Mouse (Mus musculus): ENCODE results near the gene Fbxw8. TPM values are rescaled to one million over a fixed set of nuclear protein-coding genes. Genes with fewer than 3 reads are reported as not detected.
A peak's percentile ranks its signal among the peaks of the same experiment; 100 is the strongest.

The Fbxw8 gene
- polyA plus RNA-seq, 1 experiment: 28.3 TPM

- Histone ChIP-seq H3K36me3 (ENCODE audit: control insufficient read depth, insufficient read depth, low read length) (no peaks in the 10 kb centered on the region), H3K27ac (ENCODE audit: insufficient read depth, low read depth, low read length) (no peak overlapping the region), H3K27me3 (ENCODE audit: control insufficient read depth, insufficient read depth, low read length) (peaks cover 74% of the 10 kb centered on the region), H3K4me1 (ENCODE audit: control insufficient read depth, insufficient read depth, insufficient read length, low read length) (peaks cover 13% of the 10 kb centered on the region), H3K4me3 (ENCODE audit: low read depth, low read length) (peak overlapping the region; percentile 13; the same call in 1 of the 2 replicates)
- WGBS: 3% methylated on average over 25 of the region's 25 CpGs
- TF ChIP-seq CTCF (IDR thresholded peaks at IDR 0.05; ENCODE audit: extremely low read depth, insufficient read length, insufficient replicate concordance, low read depth, low read length) (no peak), POLR2A (IDR thresholded peaks at IDR 0.05; ENCODE audit: low read depth, low read length) (no peak)
Measured at GRCm38 (mm10) chr5:118170888-118171529, 15.7 kb upstream of the Fbxw8 start.

DNA sequence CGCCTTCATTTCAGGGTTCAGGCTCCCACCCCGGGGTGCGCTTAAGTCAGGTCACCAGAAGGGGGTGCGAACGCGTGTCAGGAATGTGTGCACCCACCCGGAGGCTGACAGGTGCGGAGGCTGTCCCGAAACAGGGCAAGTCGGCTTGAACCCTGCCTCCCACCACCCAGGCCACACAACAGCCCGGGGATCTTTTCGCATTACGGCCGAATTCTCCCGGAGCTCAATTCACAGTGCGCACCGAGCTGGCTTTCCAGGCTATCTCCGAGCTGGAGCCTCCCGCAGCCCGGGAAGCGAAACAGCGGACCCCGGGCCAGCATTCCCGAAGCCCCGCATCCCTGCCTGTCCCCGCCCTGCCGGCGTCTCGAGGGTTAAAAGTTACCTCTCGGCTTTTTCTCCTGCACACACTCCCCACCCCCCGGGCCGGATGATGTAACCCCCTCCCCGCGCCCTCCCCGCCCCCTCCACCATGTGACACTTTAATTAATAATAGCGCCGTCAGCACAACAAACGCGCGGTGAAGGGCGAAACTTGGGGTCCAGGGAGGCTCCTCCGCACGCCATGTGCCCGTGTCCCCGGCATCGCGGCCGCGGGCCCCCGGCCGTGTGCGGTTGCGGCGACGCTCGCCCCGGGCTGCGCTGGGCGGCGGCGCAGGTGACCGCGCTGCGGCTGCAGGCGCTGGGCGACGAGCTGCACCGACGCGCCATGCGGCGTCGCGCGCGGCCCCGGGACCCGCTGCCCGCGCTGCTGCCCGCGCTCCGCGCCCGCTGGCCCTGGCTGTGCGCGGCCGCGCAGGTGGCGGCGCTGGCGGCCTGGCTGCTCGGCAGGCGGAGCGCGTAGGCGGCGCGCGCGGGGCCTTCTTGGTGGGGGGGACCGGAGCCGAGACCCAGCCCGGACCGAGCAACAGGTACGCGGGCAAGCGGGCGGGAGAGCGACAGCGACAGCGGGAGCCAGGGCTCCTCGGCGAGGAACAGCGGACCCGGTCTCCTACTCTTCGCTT lies 14.3 kb upstream of the Fbxw8 start:
- peaks cover 68% of the 10 kb centered on the region for H3K27me3 ChIP-seq (ENCODE audit: control insufficient read depth, insufficient read depth, low read length)
- peaks cover 13% of the 10 kb centered on the region for H3K4me1 ChIP-seq (ENCODE audit: control insufficient read depth, insufficient read depth, insufficient read length, low read length)
- H3K4me3 ChIP-seq (ENCODE audit: low read depth, low read length): peak overlapping the region; percentile 31
- H3K27ac ChIP-seq (ENCODE audit: insufficient read depth, low read depth, low read length): no peak overlapping the region
- 6% methylated on average over 115 of the region's 117 CpGs for WGBS
- no peaks in the 10 kb centered on the region for H3K36me3 ChIP-seq (ENCODE audit: control insufficient read depth, insufficient read depth, low read length)
- TF ChIP-seq CTCF (IDR thresholded peaks at IDR 0.05; ENCODE audit: extremely low read depth, insufficient read length, insufficient replicate concordance, low read depth, low read length) (no peak), POLR2A (IDR thresholded peaks at IDR 0.05; ENCODE audit: low read depth, low read length) (no peak)

DNA sequence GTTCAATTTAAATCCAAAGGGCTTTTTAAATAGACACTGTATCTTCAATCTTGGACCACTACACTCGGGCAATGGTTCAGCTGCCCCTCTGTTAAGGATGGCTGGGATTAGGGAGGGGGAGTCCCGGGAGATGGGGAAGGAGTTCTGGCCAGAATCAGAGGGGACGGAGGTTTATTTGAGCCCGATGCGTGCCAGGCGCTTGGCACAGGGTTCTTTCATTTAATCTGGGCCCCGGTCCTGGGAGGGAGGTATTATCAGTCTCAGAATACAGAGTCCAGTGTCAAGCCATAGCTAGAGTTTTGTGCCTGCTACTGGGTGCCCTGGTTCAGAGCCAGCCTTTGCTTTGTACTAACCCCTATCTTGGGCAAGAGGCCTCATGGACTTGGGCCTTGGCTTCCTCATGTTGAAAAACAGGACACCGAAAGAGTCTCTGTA lies 12.3 kb upstream of the Fbxw8 start:
- Histone ChIP-seq H3K36me3 (ENCODE audit: control insufficient read depth, insufficient read depth, low read length) (no peaks in the 10 kb centered on the region), H3K4me3 (ENCODE audit: low read depth, low read length) (no peak overlapping the region), H3K27me3 (ENCODE audit: control insufficient read depth, insufficient read depth, low read length) (peaks cover 53% of the 10 kb centered on the region), H3K27ac (ENCODE audit: insufficient read depth, low read depth, low read length) (no peak overlapping the region), H3K4me1 (ENCODE audit: control insufficient read depth, insufficient read depth, insufficient read length, low read length) (peaks cover 13% of the 10 kb centered on the region)
- WGBS: 57% methylated on average over 8 of the region's 8 CpGs
- TF ChIP-seq POLR2A (IDR thresholded peaks at IDR 0.05; ENCODE audit: low read depth, low read length) (no peak), CTCF (IDR thresholded peaks at IDR 0.05; ENCODE audit: extremely low read depth, insufficient read length, insufficient replicate concordance, low read depth, low read length) (no peak)

GRCm38 (mm10) chr5:118165462-118165861 lies 10.2 kb upstream of the Fbxw8 start:
- 0 out of 2 replicates have a peak, but pooled peaks cover 4% of the 10 kb centered on the region for H3K4me1 ChIP-seq (ENCODE audit: control insufficient read depth, insufficient read depth, insufficient read length, low read length)
- peaks cover 31% of the 10 kb centered on the region for H3K27me3 ChIP-seq (ENCODE audit: control insufficient read depth, insufficient read depth, low read length)
- H3K4me3 ChIP-seq (ENCODE audit: low read depth, low read length): no peak overlapping the region
- no peaks in the 10 kb centered on the region for H3K36me3 ChIP-seq (ENCODE audit: control insufficient read depth, insufficient read depth, low read length)
- no peak for TF ChIP-seq CTCF (IDR thresholded peaks at IDR 0.05; ENCODE audit: extremely low read depth, insufficient read length, insufficient replicate concordance, low read depth, low read length)
- TF ChIP-seq POLR2A (IDR thresholded peaks at IDR 0.05; ENCODE audit: low read depth, low read length): no peak
- H3K27ac ChIP-seq (ENCODE audit: insufficient read depth, low read depth, low read length): no peak overlapping the region

DNA sequence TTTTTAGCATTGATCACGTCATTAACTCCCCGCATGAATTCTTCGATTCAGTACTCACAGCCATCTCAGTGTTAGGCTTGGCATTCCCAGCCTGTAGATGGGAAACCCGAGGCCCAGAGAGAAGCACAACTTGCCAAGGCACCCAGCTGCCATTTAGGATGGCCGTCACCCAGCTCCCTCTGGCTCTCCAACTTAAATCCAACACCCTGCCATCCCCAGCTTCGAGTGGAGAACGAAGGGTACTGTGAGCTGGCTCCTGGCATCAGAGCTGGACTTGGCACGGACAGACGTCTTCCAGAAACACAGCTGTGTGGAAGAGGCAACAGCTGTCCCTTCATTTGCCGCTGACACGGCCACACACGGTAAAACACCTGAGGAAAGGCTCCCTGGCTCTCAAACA lies 9.3 kb upstream of the Fbxw8 start, which contains the start of gene Hrk:
TSS of gene Hrk (plus strand) at position 68 of the 400 bp plus-strand sequence.
- 59% methylated on average over 12 of the region's 12 CpGs for WGBS
- no peak for TF ChIP-seq POLR2A (IDR thresholded peaks at IDR 0.05; ENCODE audit: low read depth, low read length)
- no peak for TF ChIP-seq CTCF (IDR thresholded peaks at IDR 0.05; ENCODE audit: extremely low read depth, insufficient read length, insufficient replicate concordance, low read depth, low read length)
- H3K4me1 ChIP-seq (ENCODE audit: control insufficient read depth, insufficient read depth, insufficient read length, low read length): 0 out of 2 replicates have a peak, but pooled peaks cover 4% of the 10 kb centered on the region

DNA sequence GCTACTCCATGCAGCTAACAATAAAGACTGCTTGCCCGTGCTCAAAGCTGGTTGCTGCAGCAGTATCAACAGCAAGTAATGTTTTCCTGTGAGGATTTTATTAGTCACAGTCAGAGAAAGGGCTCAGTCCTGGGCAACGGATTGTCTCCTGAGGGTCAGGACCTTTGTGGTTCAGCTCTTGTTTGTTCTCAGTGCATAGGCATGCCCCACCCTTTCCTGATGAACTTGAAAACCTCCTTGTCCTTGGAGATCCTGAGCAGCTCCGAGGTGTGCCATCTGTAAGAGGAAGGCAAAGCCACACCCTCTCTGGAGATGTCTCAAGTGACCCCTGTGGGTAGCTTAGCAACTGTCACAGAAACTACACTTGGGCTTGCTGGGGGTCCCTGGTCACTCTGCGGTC lies 5.4 kb upstream of the Fbxw8 start:
- TF ChIP-seq POLR2A (IDR thresholded peaks at IDR 0.05; ENCODE audit: low read depth, low read length) (no peak), CTCF (IDR thresholded peaks at IDR 0.05; ENCODE audit: extremely low read depth, insufficient read length, insufficient replicate concordance, low read depth, low read length) (no peak)
- no peaks in the 10 kb centered on the region for H3K4me1 ChIP-seq (ENCODE audit: control insufficient read depth, insufficient read depth, insufficient read length, low read length)
- H3K27ac ChIP-seq (ENCODE audit: insufficient read depth, low read depth, low read length): no peak overlapping the region
- WGBS: 13% methylated on average over 4 of the region's 4 CpGs
- peaks cover 6% of the 10 kb centered on the region; the same call in 1 of the 2 replicates for H3K27me3 ChIP-seq (ENCODE audit: control insufficient read depth, insufficient read depth, low read length)
- H3K36me3 ChIP-seq (ENCODE audit: control insufficient read depth, insufficient read depth, low read length): no peaks in the 10 kb centered on the region
- H3K4me3 ChIP-seq (ENCODE audit: low read depth, low read length): no peak overlapping the region

More for the DNA sequence above, 9.3 kb upstream of the Fbxw8 start, which contains the start of gene Hrk:
- Histone ChIP-seq H3K36me3 (ENCODE audit: control insufficient read depth, insufficient read depth, low read length) (no peaks in the 10 kb centered on the region), H3K27ac (ENCODE audit: insufficient read depth, low read depth, low read length) (no peak within 1 kb of the TSS), H3K27me3 (ENCODE audit: control insufficient read depth, insufficient read depth, low read length) (peaks cover 25% of the 10 kb centered on the region), H3K4me3 (ENCODE audit: low read depth, low read length) (no peak within 1 kb of the TSS)
